Mouse (Mus musculus) frontal cortex, postnatal 14 days (tissue): Measurements from ENCODE around the gene Acss2.
"Not testable (repeated sequence)": the region's sequence is repeated elsewhere in the genome, so short reads cannot be mapped to it uniquely, and the experiment has no call there.

Experiments
- DNase-seq, 2 experiments: peaks; one replicate each; pipeline ENCODE4 v3.0.0; 2022; ENCODE audit warnings: low spot score in 2 of 2

The Acss2 gene

DNA sequence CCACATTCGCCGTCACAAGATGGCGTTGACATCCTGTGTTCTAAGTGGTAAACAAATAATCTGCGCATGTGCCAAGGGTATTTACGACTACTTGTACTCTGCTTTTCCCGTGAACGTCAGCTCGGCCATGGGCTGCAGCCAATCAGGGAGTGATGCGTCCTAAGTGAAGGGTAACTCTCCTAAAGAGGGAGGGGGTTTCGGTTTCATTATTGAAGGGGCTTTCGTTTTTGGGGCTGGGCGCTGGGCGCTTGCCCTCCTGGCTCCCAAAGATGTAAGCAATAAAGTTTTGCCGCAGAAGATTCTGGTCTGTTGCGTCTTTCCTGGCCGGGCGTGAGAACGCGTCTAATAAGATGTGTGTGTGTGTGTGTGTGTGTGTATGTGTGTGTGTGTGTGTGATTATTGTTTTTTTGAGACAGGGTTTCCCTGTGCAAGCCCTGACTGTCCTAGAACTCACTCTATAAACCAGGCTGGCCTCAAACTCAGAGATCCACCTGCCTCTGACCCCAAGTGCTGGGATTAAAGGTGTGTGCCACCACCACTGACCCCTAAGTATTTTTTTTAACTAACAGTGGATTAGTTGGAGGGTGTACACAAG lies 20.8 kb downstream of the Acss2 start:
- not testable (repeated sequence) for DNase-seq

GRCm38 (mm10) chr2:155539696-155540095 lies 21.9 kb downstream of the Acss2 start:
- DNase-seq = no peak

GRCm38 (mm10) chr2:155540822-155541458 lies 23.2 kb downstream of the Acss2 start:
- peak in 1 of 2 experiments; percentile 8 for DNase-seq

- no peak for DNase-seq
Observed at GRCm38 (mm10) chr2:155546955-155547354, 29.2 kb downstream of the Acss2 start.

- no peak for DNase-seq
Observed at GRCm38 (mm10) chr2:155552336-155552735, 34.6 kb downstream of the Acss2 start.

GRCm38 (mm10) chr2:155552949-155553354 lies 35.2 kb downstream of the Acss2 start:
- DNase-seq = no peak

GRCm38 (mm10) chr2:155554426-155554985 lies 36.8 kb downstream of the Acss2 start:
- no peak for DNase-seq

DNA sequence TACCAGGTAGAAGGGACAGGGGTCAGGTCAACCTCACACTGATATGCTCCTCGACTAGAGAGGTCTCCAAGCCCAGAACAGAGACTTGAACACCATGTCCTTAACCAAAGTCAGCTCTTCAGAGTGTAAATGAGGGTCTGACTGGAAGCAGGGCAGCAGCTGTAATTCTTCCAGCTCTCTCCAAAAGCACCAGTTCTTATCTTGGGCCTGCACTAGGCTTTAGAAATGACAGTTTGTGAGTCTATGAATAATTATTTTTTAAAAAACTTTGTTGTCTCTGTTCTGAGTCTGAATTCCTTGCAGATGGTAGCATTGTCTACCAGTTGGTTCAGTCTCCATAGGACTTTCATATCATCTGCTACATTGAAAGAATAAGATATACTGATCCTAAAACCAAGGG lies 44.5 kb downstream of the Acss2 start:
- DNase-seq = no peak

DNA sequence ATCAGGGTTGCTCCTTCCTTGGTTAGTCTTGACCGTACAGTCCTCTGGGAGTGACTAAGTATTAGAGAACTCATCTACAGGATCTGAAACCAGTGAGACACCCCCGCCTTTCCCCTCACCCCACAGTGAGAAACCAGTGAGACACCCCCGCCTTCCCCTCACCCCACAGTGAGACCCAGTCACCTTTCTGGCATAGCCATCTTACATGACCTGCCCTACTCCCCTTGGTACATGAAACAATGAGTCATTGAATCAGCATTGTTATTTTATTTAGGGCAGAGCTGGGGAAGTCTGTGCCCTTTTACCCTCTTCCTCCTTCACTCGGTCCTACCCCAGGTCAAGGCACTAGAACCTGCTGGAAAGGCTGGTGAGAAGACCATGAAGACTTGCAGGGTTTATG lies 45.2 kb downstream of the Acss2 start:
- no peak for DNase-seq

GRCm38 (mm10) chr2:155567751-155568150 lies 50.0 kb downstream of the Acss2 start:
- DNase-seq = no peak

- DNase-seq = no peak
Observed at GRCm38 (mm10) chr2:155569223-155569807, 51.6 kb downstream of the Acss2 start.

- no peak for DNase-seq
Observed at GRCm38 (mm10) chr2:155573001-155573400, 55.3 kb downstream of the Acss2 start.

DNA sequence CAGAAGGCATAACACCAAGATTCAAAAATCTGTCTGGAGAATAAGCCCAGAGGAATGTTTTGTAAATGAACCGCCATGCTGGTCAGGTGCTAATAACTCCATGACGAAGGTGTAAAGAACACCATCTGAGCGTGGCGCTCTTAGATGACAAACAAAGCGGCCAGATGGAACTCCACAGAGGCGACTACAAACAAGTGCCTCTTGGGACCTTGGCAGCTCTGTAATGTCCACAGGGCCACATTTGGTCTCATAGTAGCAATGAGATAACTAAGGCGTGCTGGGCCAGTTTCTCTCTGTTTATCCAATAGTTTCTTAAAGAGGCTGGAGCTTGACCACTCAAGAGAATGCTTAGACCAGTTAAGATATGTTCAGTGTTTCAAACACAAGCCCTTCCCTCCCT lies 56.2 kb downstream of the Acss2 start:
- no peak for DNase-seq

DNA sequence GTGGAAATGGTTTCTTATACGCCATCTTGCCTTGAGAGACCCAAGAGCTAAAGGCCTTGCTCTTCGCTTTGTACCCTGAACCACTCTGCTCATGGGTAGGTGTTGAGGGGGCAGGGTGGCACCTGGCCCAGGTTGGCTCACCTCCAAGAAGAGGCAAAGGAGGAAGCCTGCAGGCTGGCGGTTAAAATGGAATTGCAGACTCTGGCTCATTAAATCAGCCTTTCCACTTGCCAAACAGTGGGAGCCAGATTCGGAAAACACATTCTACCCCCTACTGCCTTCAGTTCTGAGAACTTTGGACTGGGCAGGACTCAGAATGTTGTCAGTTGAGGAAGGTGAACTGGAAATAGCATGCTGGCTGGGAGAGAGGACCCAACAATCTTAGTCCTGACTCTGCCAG lies 57.0 kb downstream of the Acss2 start:
- no peak for DNase-seq

GRCm38 (mm10) chr2:155576656-155577055 lies 58.9 kb downstream of the Acss2 start:
- DNase-seq = no peak

- no peak for DNase-seq
Observed at GRCm38 (mm10) chr2:155580331-155580730, 62.6 kb downstream of the Acss2 start.

DNA sequence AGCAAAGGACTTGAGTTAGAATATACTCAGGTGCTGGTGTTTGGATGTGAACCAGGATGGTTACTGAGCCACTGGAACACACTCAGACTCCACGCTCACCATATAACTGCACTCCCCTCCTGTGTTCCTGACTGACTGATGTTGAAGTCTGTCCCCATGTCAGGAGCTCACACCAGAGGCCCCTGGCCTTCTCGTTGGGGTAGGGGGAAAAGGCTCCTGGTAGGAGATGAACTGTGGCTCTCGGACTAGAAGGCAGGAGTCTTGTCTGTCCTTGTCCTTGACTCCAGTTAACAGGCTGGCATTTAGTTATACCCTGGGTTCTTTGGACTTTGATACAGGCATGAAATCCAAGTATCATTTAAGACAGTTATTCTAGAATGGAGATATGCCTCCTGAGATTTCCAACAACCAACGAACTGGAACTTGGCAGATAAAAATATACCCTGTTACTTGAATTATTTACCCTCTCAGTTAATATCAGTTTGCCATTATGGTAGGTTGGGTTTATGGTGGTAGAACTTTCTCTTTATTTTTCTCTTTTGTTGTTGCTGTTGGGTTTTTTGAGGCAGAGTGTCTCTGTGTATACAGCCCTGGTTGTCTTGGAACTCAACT lies 64.7 kb downstream of the Acss2 start:
- no peak for DNase-seq

DNA sequence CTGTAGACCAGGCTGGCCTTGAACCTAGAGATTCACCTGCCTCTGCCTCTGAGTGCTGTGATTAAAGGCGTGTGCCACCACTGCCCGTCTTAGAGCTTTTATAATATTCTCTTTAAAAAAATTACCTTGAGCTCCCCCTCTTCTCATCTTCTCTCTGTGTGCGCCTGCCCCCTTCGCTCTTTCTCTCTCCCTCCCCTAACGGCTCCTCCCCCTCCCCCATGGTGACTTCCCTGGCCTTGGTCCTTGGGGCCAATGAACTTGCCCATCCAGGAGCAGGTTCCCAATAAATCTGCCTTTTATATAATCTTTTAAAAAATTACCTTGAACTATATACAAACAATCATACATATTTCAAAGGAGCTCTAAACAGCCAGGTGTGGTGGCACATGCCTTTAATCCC lies 65.2 kb downstream of the Acss2 start:
- DNase-seq = no peak

- peak in 1 of 2 experiments; percentile 25 for DNase-seq
Observed at GRCm38 (mm10) chr2:155583927-155584530, 66.3 kb downstream of the Acss2 start.

GRCm38 (mm10) chr2:155585082-155585481 lies 67.3 kb downstream of the Acss2 start:
- DNase-seq = no peak

GRCm38 (mm10) chr2:155585486-155585885 lies 67.7 kb downstream of the Acss2 start:
- no peak for DNase-seq

GRCm38 (mm10) chr2:155588136-155588535 lies 70.4 kb downstream of the Acss2 start:
- DNase-seq = no peak
